Mouse (Mus musculus) fat pad, adult 2 months (tissue): Measurements from ENCODE around the gene AA986860.
A peak's percentile ranks its signal among the peaks of the same experiment; 100 is the strongest.

Experiments
- DNase-seq: peaks from one replicate; pipeline ENCODE4 v3.0.0-alpha.2; 2011; ENCODE audit warnings: low read depth, low spot score; ENCODE audit errors: extremely low read depth

AA986860 gene

GRCm38 (mm10) chr1:130731741-130732337 lies at the start of gene AA986860:
AA986860 (plus strand) TSS chr1:130731976.
- DNase-seq, result peak; percentile 84

- DNase-seq, result no peak
Observed at GRCm38 (mm10) chr1:130683905-130684304, 47.9 kb upstream of the AA986860 start.

- DNase-seq, result no peak
Observed at GRCm38 (mm10) chr1:130698601-130699000, 33.2 kb upstream of the AA986860 start.

GRCm38 (mm10) chr1:130699937-130700633 lies 31.7 kb upstream of the AA986860 start:
- no peak for DNase-seq

DNA sequence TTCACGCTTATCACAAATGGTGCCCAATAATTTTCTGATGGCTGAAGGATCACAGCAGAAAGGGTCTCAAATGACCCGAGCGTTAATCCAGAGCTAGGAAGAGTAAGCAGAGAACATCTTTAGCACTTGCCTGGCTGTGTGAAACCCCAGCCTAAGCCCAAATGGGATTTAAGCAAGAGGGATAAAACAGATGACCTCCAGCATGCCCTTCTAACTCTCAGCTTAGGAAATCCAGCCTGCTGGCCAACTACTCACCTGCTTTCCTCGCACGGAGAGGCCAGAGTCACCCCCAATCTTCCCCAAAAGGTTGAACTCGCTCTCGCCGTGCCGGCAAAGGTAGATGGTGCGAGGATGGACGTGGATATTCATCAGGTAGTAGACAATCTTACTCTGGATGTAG lies 29.8 kb upstream of the AA986860 start:
- no peak for DNase-seq

- peak; percentile 93 for DNase-seq
Observed at GRCm38 (mm10) chr1:130703613-130704012, 28.2 kb upstream of the AA986860 start.

GRCm38 (mm10) chr1:130710283-130711080 lies 21.3 kb upstream of the AA986860 start:
- DNase-seq, result no peak

DNA sequence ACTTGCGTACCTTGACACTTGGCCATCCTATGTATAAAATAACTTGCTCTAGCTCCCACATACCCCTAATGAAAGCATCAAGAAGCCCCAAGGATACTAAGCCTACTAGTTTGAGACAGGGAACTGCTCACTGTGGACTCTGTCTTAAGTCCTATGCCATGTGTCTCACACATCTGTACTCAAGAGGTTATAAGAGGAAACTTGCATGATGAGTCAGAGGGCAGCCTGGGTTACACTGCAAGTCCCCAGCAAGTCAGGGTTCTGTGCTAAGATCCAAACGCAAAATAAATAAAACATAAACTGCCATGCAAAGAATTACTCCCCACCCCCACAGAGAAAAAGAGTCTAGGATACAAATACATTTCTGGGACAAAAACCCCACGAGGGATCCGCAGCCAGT lies 17.7 kb upstream of the AA986860 start:
- DNase-seq, result no peak

DNA sequence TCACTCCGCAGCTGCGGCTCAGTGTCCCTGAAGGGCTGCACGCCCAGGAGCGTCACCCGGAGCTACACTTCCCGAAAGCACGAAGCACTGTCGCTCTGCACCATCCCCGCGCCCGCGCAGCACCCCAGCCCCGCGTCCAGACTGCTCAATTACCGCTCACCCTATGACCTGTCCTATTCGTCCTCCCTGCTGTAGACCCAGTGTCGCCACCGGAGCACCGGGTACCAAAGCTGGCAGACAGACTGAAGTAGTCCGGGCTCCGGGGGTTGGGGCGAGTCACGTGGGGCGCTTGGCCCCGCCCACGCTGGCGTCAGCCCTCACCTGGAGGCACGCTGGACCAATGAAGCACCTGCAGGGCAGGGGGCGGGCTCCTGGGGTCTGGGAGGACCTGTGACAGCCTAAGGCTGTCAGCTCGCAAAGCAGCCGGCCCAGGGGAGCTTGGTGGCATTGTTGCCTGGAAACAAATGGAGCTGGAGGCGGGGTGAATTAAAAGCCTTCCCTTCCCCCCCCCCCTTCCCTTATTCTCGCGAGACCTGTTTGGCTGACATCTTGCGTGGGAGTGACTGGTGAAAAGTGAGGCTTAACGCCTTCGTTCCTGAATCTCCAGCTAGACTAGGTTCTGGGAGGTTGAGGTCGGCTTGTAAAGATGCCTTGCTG lies 16.1 kb upstream of the AA986860 start, which contains the start of gene Gm29427:
Gene Gm29427, minus strand, starts transcription at position 239 of the 657 bp plus-strand sequence.
- DNase-seq, result no peak

DNA sequence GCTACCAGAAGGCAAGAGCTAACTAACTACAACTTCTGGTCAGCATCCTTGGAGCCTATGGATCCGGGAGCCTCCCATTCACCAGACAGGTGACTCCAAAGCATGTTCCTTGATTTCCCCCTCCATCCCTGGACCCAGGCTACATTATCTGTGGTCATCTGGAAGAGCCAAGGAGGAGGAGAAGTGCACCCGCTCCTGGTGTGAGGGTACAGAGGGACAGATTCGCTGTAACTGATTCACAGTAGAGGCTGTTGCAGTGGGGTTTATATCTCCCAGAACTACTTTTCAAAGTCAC lies 15.6 kb upstream of the AA986860 start:
- no peak for DNase-seq

- no peak for DNase-seq
Observed at GRCm38 (mm10) chr1:130716513-130717290, 15.1 kb upstream of the AA986860 start.

DNA sequence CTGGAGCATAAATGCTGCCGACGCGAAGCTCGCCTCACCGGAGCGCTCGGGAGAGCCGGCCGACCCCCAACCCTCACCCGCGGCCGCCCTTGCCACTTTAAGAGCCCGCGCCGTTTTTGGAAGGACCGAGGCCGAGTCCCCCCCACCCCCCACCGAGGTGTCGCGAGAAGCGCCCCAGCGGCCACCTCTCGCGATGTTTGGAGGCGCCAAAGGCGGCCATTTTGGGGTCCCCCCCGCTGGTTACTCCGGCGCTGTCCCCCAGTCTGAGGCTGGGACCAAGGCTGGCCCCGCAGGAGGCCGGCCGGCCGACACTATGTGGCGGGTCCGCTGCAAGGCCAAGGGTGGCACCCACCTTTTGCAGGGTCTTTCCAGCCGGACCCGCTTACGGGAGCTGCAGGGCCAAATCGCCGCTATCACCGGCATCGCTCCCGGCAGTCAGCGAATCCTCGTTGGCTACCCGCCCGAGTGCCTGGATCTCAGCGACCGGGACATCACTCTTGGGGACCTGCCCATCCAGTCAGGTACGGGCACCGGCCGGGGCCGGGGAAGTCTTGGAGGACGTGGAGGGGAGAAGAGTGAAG lies 14.4 kb upstream of the AA986860 start, which contains the start of gene Yod1:
Gene Yod1, plus strand, starts transcription at position 37 of the 581 bp plus-strand sequence.
- no peak for DNase-seq

GRCm38 (mm10) chr1:130724206-130724605 lies 7.6 kb upstream of the AA986860 start:
- no peak for DNase-seq

DNA sequence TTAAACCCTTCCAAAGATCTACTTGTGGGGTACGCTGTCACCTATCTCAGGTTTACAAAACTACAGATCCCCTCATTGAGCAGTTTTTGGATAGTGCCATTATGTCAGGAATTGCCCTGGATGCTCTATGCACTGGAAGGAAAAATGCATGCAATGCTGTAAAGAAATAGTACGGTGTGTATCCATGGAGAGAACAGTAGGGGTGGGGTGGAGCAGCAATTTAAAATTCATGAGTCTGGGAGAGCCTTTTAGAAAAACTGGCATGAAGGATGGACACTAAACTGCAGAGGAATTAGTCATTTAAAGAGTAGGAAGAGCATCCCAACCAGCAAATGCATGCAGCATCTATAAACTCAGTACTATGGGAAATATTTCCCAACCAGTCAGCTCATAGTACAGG lies 5.4 kb upstream of the AA986860 start:
- no peak for DNase-seq

DNA sequence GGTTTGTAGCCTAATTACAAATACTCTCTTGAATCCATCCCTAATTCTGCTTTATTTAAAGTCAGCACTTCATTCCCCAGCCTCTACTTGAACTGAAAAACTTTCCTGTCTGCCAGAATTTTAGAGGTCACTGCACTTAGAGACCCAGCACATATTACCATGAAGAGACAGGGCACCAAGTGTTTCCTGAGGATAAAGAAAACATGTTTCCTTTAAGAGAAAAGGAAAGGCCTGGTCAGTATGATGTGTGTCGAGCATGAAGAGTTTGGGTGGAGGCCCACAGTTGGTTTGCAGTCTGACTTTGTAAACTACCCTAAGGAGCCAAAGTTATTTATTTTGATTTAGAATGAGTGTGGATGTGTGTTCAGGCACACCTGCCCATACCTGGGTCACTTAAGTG lies 3.7 kb upstream of the AA986860 start:
- DNase-seq, result no peak

GRCm38 (mm10) chr1:130728708-130729107 lies 3.1 kb upstream of the AA986860 start:
- no peak for DNase-seq

GRCm38 (mm10) chr1:130729153-130729552 lies 2.6 kb upstream of the AA986860 start, which contains the start of gene Pfkfb2:
Pfkfb2 (minus strand) TSS chr1:130729253.
- no peak for DNase-seq

DNA sequence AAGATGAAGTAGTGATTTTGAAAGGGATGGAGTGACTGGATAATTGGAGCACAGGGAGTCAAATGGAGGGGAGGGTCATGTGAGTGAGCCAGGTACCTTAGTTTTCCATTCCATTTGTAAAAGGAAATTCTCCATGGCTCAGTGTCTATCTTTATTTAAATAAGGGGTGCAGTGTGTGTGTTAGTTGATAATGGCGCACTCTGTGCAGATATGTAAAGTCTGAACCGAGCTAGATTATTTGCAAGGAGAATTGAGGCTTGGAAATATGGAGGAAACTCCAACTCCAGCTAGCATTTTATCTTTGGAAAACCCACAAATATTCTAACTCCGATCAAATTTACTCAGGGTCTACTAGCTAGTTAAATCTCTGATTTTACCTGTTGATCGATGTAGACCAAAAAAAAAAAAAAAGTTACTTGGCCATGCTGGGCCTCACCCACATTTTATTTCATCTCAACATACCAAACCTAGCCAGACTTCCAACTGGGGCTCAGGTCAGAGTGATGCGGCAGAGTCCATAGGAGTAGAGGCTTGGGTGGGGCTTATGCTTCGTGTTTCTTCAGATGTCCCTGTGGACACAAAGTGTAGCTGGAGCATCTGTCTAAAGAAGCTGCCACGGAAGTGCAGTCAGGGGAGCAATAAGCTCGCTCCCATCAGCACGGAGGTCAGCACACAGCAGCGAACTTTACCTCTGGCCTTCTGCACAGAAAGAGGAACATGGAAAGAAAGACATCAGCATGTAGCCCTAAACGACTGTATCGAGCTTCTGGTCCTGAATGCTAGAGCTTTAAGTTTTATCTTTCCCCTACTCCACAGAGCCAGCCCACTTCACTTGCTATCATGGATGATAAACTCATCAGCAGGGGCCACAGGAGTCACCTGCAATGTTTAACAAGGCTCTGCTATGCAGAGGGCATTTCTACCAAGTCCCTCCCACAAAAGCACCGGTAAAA lies 1.2 kb downstream of the AA986860 start:
- DNase-seq, result no peak

GRCm38 (mm10) chr1:130733671-130734070 lies 1.9 kb downstream of the AA986860 start:
- DNase-seq, result no peak
